Mouse (Mus musculus) left cerebral cortex, postnatal 10 days (tissue): ENCODE results near the gene Rpl9-ps6. TPM values are rescaled to one million over a fixed set of nuclear protein-coding genes. Genes with fewer than 3 reads are reported as not detected.
"Not testable (repeated sequence)": the region's sequence is repeated elsewhere in the genome, so short reads cannot be mapped to it uniquely, and the experiment has no call there.

ENCODE experiments used
- DNase-seq, 2 experiments: peaks; one replicate each; pipeline ENCODE4 v3.0.0; 2021 to 2022; ENCODE audit warnings: low spot score in 2 of 2, mixed read lengths in 1 of 2; ENCODE audit errors: extremely low spot score in 1 of 2
- intact Hi-C: fragments of 180-260 bp; cut with DNase I; formaldehyde crosslinking; loops from one replicate; pipeline ENCODE4 v1.15.1; 2025
- total RNA-seq, 2 experiments: library from RNA; stranded (reverse); gene quantifications; 2 replicates each; pipeline ENCODE4 v1.2.3; 2021

Rpl9-ps6 gene
- total RNA-seq, 2 experiments from 2014 or later, result 24.1 to 32.5 TPM

DNA sequence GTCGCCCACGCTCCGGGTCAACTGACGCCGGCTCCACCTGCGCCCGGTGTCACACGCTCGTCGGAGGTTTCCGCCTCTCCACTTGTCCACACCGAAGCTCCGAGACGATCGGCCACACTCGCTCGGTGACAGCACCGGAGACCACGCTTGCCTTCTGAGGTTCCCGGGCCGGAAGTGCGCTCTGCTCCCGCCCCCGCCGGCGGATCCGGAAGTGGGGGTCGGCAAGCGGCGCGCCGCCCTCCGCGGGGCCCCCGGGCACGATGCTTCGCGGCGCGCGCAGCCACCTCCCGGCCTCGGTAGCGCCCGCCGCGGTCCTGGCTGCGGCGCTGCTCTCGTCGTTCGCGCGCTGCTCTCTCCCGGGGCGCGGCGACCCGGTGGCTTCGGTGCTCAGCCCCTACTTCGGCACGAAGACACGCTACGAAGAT, 19.3 kb upstream of the Rpl9-ps6 start, which contains the start of gene Minpp1:
Gene Minpp1 (plus strand): TSS at position 89 of the 425 bp plus-strand sequence.
- DNase-seq, result peak; percentile 77 to 92
- intact Hi-C loops, result loop anchor here (5.0 kb wide), 2 partner anchors 98 to 513 kb away; partner anchors contain the start of gene Sgms1

DNA sequence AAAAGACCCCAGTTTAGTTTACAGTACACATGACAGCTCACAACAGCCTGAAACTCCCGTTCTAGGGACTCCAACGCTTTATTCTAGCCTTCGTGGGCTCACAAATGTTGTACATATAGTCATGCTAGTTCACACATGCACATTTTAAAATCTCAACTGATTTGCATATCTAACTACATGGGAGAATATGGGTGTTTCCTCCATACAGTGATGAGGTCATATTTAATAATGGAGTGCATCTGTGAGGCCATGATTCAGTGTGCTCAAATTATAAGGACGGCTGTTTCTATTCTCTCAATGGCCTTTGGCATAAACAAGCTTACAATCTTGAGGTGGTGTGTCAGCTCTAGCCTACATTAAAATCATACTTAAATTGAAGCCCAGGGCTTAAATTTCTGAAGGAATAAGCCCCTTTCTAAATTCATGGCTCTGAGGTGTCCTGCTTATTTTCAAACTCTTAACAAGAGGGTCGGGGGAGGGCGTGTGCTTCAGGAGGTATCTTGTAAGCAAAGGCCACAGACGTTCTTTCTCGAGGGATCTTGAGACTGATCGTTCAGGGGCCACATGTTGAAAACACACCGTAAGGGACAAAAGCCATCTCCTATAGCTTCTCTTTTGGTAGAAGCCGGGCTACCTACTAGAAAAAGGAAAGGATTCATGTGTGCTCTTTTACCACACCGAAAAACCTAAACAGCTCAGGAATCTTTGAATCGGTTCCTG, 18.7 kb upstream of the Rpl9-ps6 start:
- intact Hi-C loops, result loop anchor here (5.0 kb wide), 2 partner anchors 98 to 513 kb away; partner anchors contain the start of gene Sgms1
- no peak for DNase-seq

DNA sequence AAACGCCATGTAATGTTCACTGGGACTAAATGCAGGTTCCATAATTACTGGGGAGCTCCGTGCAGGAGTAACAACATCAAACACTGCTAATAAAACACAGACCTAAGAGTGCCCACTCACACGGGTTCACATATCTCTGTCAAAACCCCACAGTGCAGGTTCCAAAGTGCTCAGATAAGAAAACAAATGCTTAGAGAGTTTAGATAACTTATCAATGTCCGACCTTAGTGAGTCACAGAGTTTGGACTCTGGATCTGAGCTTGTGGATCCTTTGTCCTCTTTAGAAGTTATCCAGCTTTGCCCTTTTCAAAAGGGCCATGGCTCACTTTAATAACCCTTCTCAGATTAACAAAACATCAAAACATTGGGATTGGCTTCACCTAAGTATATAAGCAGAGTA, 15.1 kb upstream of the Rpl9-ps6 start:
- intact Hi-C loops, result no loop called here
- DNase-seq, result no peak

DNA sequence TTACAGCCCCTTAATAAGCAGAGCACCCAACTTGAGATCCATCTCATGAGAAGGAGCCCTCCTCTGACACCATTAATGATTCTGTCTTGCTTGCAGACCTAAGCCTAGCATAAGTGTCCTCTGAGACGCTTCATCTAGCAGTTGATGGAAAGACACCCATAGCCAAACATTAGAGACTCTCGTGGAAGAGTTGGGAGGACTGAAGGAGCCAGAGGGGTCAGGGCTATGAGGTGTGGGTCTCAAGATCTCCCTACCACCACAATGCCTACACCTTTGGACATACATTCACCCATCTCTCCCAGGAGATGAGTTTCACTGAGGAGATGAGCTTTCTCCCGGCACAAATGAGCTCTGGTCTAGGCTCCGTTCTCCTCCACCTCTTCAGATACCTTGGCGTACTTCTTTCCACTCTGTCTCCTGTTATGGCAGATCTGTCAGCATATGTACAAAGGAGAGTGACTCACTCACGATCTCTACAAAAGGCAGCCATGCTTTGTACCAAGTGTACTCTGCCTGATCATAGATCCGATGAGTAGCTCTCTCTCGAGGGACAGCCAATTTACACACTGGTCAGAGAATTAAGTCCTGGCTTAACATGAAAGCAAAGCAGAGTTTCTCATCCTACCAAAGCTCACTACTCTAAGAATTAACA, 14.5 kb upstream of the Rpl9-ps6 start:
- intact Hi-C loops, result no loop called here
- no peak for DNase-seq

DNA sequence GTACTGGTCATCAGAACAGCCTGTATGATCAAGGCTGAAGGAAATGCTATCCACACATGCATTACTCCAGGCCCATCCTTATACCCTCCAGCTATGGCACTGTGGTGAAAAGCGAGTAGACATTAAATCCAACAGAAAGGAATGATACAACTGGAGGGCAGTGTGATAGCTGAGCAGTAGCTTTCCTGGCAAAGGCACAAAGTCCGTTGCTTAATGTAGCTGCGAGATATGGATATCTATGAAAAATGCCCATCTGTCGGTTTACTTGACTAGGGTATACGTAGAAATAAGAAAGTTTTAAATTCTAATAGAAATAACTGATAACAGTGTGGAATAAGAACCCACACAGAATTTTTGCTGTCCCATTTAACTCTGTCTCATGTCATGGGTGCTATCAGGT, 13.9 kb upstream of the Rpl9-ps6 start:
- DNase-seq, result no peak
- intact Hi-C loops, result no loop called here

DNA sequence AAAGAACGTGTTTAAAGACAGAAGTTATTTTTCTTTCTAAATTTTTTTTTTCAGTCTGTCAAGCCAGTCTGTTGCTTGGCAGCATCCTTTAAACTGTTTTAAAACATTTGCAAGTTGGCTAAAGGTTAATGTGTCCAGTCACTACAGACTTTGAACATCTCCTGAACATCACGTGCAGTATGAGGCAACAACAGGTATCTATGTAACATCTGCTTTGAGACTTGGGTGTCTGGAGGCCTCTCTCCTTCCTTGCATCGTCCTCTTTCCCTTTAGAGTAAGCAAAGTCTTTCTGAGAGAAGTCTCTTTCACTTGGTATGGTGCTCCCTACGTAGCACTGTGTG, 10.3 kb upstream of the Rpl9-ps6 start:
- intact Hi-C loops, result no loop called here
- no peak for DNase-seq

DNA sequence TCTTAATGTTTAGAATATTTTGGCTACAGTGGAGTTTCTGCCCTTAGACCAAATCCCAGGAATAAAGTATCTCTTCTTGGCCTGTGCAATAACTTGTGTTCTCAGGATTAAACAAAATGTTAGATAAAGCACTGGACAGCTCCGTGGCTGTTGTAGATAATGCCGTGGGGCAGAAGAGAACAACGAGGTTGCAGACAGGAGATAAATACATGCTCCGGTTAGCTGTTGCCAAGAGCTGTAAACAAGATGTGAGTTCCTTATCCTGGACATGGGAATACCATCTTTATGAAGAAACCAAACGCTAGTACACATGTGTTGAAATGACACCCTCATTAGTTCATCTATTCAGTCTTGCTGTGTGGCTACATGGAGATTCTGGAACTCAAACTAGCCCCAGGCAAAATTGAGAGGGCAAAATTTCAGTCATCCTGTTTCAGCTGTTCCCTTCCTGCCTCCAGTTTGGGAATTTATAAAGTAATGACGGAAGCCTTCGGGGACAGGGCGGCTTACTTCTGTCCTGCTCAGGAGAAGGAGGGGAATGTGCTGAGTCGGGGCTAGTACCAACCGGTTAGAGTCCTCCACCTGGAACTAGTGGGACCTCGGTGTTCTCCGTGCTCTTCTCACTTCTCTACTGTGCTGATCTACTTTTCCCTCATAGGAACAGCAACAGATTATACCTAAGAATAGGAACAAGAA, 9.8 kb upstream of the Rpl9-ps6 start:
- no peak for DNase-seq
- intact Hi-C loops, result no loop called here

DNA sequence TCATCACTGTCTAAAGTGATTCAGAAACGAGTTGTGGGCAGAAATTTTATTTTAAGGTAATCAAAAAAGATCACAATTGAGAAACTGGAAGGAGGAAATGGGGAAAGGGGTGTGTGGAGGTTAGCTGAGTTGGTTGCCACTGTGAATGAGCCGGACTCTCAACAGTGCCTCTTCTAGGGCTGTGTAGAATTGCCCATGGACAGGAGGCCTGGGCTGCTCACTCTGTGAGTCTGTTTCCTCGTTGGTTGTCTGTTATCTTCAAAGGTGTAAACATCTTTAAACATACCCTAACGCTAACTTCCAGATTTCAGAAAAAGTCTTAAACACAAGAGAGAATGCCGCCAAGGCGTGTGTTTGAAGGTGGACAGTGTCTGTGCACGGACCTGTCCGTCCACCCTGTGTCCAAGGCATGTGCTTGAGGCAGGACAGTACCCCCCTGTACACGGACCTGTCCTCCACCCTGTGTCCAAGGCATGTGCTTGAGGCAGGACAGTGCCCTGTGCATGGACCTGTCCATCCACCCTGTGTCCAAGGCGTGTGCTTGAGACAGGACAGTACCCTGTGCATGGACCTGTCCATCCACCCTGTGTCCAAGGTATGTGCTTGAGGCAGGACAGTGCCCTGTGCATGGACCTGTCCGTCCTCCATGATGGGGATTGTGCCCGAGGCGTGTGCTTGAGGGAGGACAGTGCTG, 4.3 kb upstream of the Rpl9-ps6 start:
- intact Hi-C loops, result no loop called here
- no peak for DNase-seq

DNA sequence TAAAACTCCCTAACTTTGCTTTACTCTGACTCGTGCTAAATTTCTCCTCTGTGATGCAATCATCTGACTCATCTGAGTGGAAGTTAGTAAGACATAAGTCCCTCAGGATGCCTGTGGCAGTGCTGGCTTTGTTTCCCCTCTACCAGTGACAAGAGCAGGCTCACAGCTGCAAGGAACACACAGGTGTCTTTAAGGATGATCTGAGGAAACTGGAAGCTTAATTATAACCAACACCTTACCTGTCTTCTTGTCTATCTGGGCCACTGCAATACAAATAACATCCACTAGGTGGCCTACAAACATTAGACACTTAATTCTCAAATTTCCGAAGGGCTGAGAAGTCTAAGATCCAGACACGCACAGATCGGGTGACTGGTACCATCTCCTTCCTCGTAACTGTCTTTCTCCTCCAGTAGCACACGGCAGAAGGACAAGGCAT, 3.7 kb upstream of the Rpl9-ps6 start:
- DNase-seq, result peak in 1 of 2 experiments; percentile 20

DNA sequence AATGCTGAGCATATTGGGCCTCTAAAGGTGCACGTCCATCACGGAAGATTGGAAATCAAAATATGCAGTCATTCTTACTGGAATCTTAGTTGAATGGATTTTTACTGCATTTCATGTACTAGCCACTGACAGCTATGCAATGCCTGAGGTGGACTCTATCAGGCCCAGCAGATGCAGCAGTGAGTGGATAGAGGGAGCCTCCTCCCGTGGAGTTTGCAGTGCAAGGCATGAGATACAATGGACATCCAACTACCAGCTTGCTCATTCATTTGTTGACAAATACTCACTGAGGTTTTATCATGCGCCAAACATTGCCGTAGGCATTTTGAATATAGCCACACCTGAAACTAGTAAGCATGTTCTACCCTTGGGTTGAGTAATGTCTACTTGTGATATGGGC, 947 bp upstream of the Rpl9-ps6 start:
- DNase-seq, result no peak
- intact Hi-C loops, result no loop called here

More for the DNA sequence above, 3.7 kb upstream of the Rpl9-ps6 start:
- intact Hi-C loops, result no loop called here

DNA sequence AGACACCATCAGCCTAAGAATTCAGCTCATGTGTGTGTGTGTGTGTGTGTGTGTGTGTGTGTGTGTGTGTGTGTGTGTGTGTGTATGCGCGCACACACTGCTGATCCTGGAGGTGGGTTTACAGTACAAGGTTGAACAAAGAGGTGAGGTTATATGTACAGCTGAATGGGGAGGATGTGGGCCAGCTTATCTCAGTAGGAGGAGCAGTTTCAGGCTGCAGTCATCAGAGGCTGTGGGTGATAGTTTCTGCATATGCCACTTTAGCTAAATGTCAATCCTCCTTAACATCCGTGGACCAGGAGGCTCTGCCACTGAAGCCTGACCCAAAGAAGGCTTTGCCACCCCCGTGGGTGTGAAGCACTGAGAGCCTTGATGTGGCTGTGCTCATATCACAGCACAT, 1.1 kb downstream of the Rpl9-ps6 start:
- intact Hi-C loops, result no loop called here
- DNase-seq, result no peak

DNA sequence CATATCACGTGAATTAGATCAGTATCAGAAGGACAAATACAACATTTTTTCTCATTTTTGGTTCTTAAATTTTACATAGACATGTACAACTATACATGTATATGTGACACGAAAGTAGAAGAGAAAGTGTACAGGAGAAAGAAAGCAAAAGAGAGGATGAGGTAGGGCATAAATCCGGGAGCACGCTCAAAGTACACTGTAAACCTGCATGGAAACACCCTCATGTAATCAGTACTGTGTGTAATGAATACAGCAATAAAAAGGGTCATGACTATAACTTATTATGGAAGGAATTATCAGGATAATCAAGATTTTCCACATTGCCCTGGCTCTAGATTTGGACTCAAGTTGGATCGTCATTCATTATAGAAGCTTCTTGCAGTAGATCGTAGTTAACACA, 3.3 kb downstream of the Rpl9-ps6 start:
- no peak for DNase-seq
- intact Hi-C loops, result no loop called here

DNA sequence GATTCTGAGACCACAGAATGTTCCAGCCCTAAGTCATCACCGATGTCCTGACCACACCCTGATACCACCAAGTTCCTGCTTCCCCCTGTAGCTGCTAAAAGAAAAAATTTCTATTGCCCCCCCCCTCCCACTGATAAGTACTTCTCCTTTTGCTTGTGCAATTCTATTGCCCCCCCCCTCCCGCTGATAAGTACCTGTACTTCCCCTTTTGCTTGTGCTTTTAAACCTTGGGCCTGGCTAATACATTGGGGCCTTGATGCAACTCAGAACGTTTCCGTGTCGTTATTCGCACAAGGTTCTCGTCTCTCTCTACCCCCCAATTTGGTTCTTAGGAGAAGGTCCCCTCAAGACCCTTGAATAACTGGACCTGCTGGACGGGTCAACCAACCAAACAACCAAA, 8.7 kb downstream of the Rpl9-ps6 start:
- intact Hi-C loops, DNase-seq: not testable (repeated sequence)

DNA sequence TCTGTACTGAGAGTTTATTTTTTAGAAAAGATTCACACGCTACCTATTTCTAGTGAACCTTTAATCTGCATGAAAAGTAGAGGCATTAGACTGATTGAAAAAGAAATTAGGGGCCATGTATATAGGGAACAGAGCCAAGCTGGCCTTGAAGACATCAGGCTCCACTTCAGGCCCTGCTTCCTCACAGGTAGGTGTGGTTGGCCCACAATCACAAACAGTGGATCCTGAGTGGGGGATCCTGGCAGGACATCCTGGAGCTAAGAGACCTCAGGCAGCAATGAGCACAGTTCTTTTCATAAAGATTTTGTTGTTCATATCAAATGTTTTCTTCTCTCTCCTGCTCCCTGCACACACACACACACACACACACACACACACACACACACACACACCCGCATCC, 9.6 kb downstream of the Rpl9-ps6 start:
- DNase-seq, result no peak
- intact Hi-C loops, result no loop called here

DNA sequence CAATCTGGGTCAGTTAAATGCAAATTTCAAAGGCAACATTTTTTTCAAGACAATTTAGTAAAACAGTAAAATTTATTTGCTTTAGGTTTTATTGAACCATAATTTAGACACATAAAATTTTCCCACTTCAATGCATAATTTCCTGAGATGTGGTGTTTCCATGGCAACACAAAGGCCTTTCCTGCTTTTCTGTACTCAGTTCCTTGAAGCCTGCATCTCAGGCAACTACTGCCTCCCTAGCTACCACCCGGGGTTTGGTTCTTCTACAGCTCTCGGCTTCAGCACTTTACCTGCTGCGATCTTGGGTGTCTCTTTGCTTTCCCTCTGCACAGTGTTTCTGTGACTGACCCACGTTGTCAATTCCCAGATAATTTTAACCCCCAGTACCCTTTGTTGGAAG, 14.1 kb downstream of the Rpl9-ps6 start:
- DNase-seq, result peak in 1 of 2 experiments; percentile 53
- intact Hi-C loops, result no loop called here

DNA sequence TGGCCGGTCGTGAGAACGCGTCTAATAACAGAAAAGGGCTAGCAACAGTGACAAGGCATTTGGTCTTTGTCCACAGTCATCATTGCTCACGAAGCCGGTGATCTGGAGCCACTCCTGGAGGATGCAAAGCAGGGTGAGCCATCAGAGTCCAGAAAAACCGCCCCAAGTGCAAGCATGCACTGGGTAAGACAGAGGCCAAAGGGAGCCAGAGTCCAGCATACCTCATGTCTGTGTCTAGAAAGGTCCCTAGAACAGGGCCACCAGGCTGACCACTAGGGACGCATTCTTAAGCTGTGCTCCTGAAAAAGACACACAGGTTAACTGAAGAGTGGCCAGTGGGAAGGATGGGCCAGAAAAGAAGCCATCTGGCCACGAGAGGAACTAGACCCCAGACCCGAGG, 17.4 kb downstream of the Rpl9-ps6 start:
- intact Hi-C loops, result no loop called here
- no peak for DNase-seq

DNA sequence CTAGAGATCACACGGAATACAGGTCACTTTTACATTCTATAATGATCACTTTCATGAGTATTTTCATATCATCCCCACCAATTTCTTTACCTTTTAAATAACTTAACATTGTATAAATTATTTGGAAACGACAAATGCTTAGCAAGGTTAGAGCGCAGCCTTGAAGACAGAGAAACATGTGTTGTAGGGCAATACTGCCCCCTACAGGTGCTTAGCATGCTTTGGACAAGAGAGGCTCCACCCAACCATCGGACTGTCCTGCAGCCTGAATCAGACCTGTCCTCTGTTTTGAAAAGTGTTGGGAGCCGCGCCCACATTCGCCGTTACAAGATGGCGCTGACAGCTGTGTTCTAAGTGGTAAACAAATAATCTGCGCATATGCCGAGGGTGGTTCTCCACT, 24.8 kb downstream of the Rpl9-ps6 start:
- intact Hi-C loops, result no loop called here
- no peak for DNase-seq

DNA sequence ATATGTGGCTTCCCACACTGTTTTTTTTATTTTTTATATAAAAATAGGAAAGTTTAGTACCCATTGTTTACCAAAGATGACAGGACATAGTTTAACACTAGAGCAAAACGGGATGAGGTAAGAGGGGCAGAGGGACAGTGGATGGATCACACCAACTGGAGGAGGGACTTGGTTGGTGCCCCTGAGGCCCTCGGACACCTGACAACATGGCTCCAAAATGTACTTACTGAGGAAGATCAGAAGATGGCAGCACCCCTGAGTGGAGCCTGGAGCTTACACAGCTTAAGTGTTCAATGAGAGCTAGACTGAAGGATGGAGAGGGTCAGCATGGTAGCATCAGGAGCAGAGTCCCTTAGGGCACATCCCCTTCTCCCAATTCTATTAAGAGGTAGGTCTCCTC, 27.0 kb downstream of the Rpl9-ps6 start:
- intact Hi-C loops, result no loop called here
- DNase-seq, result no peak

DNA sequence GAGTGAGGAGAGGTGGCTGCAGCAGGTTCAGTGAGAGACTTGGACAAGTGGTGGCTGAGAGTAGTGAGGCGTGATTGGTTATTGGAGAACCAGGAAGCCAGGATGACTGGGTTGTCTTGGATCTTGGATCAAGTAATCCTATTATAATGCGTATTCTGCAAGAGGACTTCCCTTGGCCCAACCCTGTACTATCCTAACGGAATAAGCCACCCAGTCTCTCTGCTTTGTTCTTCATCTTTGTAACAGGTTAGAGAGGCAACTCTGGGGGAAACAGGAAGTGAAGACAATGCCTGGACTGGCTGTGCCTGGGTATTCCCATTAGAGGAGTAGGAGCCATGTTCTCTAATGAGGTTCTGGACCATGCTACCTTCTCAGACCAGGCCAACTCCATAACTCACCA, 40.5 kb downstream of the Rpl9-ps6 start:
- no peak for DNase-seq
- intact Hi-C loops, result no loop called here
